Mouse (Mus musculus) WW6 (cell line): Measurements from ENCODE around the gene Asap2.
A peak's percentile ranks its signal among the peaks of the same experiment; 100 is the strongest.

ENCODE experiments used
- DNase-seq: peaks from one replicate; pipeline ENCODE4 v3.0.0-alpha.2; 2013; ENCODE audit warnings: low read depth, low spot score

Asap2 gene

DNA sequence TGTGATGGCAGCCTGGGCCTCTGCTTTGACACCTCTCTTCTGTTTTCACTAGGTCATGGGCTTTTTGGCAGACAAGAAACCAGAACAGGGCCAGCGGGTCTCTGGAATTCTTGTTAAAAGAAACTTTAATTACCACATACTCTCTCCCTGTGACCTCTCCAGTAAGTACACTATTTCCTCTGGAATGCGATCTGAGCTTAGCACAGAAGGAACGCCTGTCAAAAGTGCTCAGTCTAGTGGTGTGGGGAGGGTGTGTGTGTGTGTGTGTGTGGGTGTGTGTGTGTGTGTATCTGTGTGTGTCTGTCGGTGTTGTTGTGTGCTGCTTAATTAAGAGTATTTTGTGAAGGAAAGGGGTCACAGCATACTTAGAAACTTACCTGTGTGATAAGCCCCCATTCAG lies 316.5 kb downstream of the Asap2 start:
- DNase-seq, result no peak

DNA sequence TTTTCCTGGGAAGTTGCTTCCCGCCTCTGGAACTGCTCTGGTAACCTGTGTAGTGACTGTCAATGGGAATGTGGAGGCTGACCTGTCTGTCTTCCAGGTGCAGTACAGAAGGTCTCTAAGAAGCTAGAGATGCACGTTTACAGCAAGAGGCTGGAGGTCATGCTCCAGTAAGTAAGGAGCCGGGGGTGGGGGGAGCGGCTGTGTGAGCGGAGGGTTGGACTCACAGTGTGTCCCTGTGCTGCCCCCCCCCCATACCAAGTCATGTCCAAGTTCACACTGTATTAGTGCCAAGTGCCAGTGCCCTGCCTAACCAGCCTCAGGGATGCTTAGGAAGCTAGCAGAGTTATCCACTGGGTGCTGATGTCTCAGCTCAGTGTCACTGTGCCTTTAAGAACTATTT lies 321.9 kb downstream of the Asap2 start:
- DNase-seq, result no peak

DNA sequence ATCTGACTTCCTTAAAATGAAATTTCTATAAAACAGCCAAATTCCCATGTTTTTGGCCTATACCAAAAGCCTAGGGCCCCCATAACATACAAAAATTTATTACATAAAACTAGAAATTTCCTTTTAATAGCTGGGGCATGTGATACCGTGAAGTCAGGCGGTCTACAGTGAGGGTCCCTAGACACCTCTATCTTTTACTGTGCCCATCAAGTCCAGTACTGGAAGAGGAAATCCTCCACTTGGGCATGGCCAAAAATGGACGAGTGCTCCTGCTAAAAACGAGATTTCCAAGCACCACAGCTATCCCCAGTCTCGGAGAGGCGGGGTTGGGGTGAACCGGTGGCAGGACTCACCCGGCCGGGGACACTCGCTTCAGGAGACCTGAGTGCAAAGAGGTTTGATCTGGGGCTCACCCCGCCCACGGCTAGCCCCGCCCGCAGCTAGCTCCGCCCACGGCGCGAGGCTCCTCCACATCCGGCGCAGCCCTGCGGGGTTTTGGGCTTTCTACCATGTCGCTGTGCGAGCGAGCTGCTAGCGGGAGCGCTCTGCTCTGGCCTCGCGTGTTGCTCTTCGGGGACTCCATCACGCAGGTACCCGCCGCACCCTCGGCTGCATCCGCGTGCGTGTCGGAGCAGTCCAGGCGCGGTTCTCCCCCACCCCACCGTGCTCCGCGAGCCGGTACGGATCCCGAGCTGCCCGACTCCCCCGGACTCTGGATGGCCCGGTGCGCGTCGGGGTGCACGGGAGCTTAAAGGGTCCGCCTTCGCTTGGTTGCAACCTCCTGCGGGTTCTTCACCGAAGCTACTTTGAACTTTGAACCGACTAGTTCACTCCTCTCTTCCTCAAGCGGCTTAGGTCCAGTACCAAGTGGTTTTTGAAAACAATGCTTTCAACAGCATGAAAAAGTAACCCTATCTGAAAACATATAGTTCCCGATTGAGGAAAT lies 325.9 kb downstream of the Asap2 start, which contains the start of gene Iah1:
TSS of gene Iah1 (plus strand) at position 467 of the 946 bp plus-strand sequence.
- DNase-seq, result peak; percentile 74

DNA sequence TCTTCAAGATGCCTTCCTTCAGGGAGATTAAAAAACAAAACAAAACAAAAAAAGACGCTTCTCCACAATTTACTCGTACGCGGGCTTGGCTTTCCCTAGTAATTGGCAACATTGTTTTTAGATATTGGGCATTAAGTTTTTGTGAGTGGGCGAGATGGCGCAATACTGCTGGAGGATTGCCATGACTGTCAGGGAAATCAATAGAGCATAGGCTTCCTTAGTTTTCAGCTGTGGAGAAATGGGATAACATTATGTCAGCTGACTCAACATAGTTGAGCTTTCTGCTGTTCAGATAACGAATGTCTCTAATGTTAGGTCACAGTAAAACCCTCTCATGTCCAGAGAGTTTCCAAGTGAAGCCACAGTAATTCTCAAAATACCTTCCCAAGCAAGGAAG lies 326.6 kb downstream of the Asap2 start:
- DNase-seq, result no peak

DNA sequence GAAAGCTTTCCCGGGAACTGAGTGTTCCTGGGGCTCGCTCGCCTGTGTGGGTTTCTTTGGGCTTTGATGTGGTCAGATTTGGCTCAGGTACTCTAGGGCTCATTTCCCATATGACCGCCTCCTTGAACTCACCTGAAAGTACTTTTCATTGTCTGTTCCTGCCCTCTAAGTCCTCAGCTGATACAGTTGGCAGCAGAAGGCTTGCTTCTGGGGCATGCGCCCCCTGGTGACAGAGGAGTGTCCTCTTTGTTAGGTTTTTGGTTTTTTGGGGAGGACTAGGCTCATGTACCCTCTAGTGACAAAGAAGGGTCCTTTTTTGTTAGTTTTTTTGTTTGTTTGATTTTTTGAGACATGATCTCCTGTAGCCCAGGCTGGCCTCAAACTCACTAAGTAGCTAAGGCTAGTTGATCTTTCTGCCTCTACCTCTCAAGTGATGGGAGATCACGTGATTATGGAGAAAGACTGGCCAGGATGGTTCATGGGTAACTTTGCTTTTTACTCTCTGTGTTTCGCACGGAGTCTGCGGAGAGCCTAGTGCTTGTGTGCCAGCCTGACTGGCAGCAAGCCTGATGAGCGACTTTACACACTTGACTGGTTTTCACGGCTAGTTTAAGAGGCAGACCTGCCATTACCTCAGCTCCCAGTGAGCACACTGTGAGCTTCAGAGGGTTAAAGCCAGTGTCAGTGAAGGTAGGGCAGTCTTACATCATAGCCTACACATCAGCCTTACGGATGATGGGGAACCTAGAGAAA lies 328.1 kb downstream of the Asap2 start:
- peak; percentile 46 for DNase-seq
